ENCODE assay signal across 25 mouse cellular contexts in the genomic region with DNA sequence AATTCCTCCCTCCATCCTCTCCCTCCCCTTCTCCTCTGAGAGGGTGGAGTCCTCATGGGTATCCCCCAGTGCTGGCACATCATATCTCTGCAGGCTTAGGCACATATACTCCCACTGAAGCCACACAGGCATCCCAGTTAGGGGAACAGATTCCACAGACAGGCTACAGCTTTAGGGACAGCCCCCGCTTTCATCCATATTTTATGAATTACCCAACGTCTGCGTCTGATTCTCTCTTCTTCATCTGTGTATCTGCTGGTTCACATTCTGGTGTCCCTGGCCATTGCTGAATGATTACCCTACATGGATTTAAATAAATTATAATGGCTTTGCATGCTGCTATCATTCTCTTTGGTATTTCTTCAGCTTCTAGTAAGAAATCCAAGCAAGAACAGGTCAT.
"Had no signal": no experiment of that assay in that cellular context is flagged by ENCODE, and none has a peak within 500 bp of the region (broad histone marks: within the 10 kb centered on the region; RNA-seq: fewer than 3 reads in every experiment).

No protein-coding gene starts in this region.

- H3K4me1 ChIP-seq: heart, embryonic 13.5 days; heart, embryonic 15.5 days; kidney, embryonic 15.5 days; limb, embryonic 13.5 days; limb, embryonic 15.5 days; liver, embryonic 12.5 days had no signal

- H3K9ac ChIP-seq: heart, embryonic 13.5 days; heart, embryonic 15.5 days; hindbrain, embryonic 13.5 days; hindbrain, embryonic 15.5 days; kidney, embryonic 15.5 days; limb, embryonic 13.5 days; limb, embryonic 15.5 days; liver, embryonic 12.5 days; liver, embryonic 14.5 days had no signal

- H3K9me3 ChIP-seq: heart, embryonic 13.5 days; heart, embryonic 15.5 days; hindbrain, embryonic 13.5 days; hindbrain, embryonic 15.5 days; kidney, embryonic 15.5 days; limb, embryonic 13.5 days; limb, embryonic 15.5 days had no signal

- H3K4me3 ChIP-seq: heart, adult 2 months; heart, embryonic 13.5 days; heart, embryonic 15.5 days; hindbrain, embryonic 13.5 days; hindbrain, embryonic 15.5 days; kidney, embryonic 15.5 days; limb, embryonic 13.5 days; limb, embryonic 15.5 days; liver, embryonic 12.5 days had no signal

- H3K4me2 ChIP-seq: heart, embryonic 11.5 days; heart, embryonic 13.5 days; heart, embryonic 15.5 days; hindbrain, embryonic 13.5 days; hindbrain, embryonic 15.5 days; kidney, embryonic 15.5 days; limb, embryonic 13.5 days; limb, embryonic 15.5 days; liver, embryonic 12.5 days had no signal

- DNase-seq: gastrocnemius, postnatal 14 days; gastrocnemius, postnatal 36 days; heart, adult 11 months; heart, adult 2 months; heart, postnatal 14 days; heart, postnatal 36 days; kidney, adult 11 months; kidney, adult 2 months; kidney, adult 9 months; kidney, postnatal 14 days; kidney, postnatal 36 days; left cerebral cortex, postnatal 4 days had no signal

- H3K36me3 ChIP-seq: heart, embryonic 13.5 days; heart, embryonic 15.5 days; hindbrain, embryonic 13.5 days; hindbrain, embryonic 15.5 days; kidney, embryonic 15.5 days; limb, embryonic 13.5 days; limb, embryonic 15.5 days; liver, embryonic 12.5 days had no signal

- H3K27ac ChIP-seq: heart, adult 2 months; heart, embryonic 13.5 days; heart, embryonic 15.5 days; hindbrain, embryonic 13.5 days; hindbrain, embryonic 15.5 days; hindbrain, postnatal 0 days; kidney, embryonic 15.5 days; kidney, postnatal 0 days; limb, embryonic 13.5 days; limb, embryonic 15.5 days; liver, embryonic 12.5 days; liver, embryonic 14.5 days had no signal

- H3K27me3 ChIP-seq: heart, embryonic 13.5 days; heart, embryonic 15.5 days; hindbrain, embryonic 13.5 days; hindbrain, embryonic 15.5 days; kidney, embryonic 15.5 days; limb, embryonic 13.5 days; limb, embryonic 15.5 days; liver, embryonic 12.5 days had no signal

- ATAC-seq: hindbrain, postnatal 0 days; intestine, embryonic 16.5 days; liver, embryonic 12.5 days had no signal
